Mouse (Mus musculus): ENCODE measurements around the gene Zdhhc11.

DNA sequence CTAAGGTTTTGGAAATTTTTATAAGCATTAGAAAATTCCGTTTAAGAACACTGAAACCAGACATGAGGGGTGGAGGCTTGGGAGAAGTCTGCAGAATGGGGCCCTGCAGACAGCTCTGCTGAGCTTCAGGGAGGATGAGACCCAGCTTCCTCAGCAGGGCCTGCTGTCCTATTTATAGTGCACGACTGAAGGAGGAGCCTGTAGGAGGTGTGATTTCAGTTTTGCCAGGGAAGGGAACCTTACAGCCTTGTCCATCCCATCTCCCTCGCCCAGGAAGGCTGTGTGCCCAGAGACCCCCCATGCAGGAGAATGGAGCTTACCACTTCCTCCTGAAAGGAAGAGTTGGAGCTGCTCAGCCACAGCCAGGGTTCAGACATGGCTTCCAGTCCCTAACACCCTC, 47.0 kb downstream of the Zdhhc11 start:
- no peak for TF ChIP-seq CTCF (IDR thresholded peaks at IDR 0.05; ENCODE audit: low read depth)
- TF ChIP-seq EP300 (IDR thresholded peaks at IDR 0.05; ENCODE audit: low read depth) = no peak
